Mouse (Mus musculus) heart, embryonic 10.5 days (tissue): ENCODE measurements around the gene Arhgap9. TPM values are rescaled to one million over a fixed set of nuclear protein-coding genes. Genes with fewer than 3 reads are reported as not detected.

Experiments
- DNase-seq: peaks from one replicate; pipeline ENCODE4 v3.0.0-alpha.2; 2017; ENCODE audit warnings: low spot score
- H3K27ac ChIP-seq: fragments of 300-500 bp; sonication (generic); 2 replicates; pipeline ENCODE4 v1.5.1; 2016; ENCODE audit warnings: mild to moderate bottlenecking
- H3K27me3 ChIP-seq: fragments of 300-500 bp; sonication (generic); 2 replicates; pipeline ENCODE4 v1.6.1; 2016; ENCODE audit warnings: mild to moderate bottlenecking; ENCODE audit not compliant: poor library complexity, insufficient read depth, severe bottlenecking
- H3K36me3 ChIP-seq: fragments of 300-500 bp; sonication (generic); 2 replicates; pipeline ENCODE4 v1.6.1; 2016; ENCODE audit warnings: mild to moderate bottlenecking, moderate library complexity
- H3K4me1 ChIP-seq: fragments of 300-500 bp; sonication (generic); 2 replicates; pipeline ENCODE4 v1.6.1; 2016; ENCODE audit warnings: mild to moderate bottlenecking
- H3K4me3 ChIP-seq: fragments of 300-500 bp; sonication (generic); 2 replicates; pipeline ENCODE4 v1.5.1; 2016; ENCODE audit warnings: mild to moderate bottlenecking, moderate library complexity
- H3K9me3 ChIP-seq: fragments of 300-500 bp; sonication (generic); 2 replicates; pipeline ENCODE4 v1.6.1; 2016; ENCODE audit warnings: mild to moderate bottlenecking, moderate library complexity
- WGBS: fragments of 180-500 bp; shearing (Covaris S2); methylation state at CpG from one replicate; pipeline ENCODE4 v1.1.7; 2016; 5-methylcytosine and 5-hydroxymethylcytosine counted together
- polyA plus RNA-seq: library from polyadenylated mRNA; unstranded; fragments of >200 nt; fragmentation: Nextera tagmentation; extraction: Ambion mirVana; gene quantifications from 2 replicates; pipeline ENCODE4 v1.2.1, GENCODE M21; 2016

The Arhgap9 gene
- polyA plus RNA-seq, 1 experiment from 2014 or later = 3.1 TPM

DNA sequence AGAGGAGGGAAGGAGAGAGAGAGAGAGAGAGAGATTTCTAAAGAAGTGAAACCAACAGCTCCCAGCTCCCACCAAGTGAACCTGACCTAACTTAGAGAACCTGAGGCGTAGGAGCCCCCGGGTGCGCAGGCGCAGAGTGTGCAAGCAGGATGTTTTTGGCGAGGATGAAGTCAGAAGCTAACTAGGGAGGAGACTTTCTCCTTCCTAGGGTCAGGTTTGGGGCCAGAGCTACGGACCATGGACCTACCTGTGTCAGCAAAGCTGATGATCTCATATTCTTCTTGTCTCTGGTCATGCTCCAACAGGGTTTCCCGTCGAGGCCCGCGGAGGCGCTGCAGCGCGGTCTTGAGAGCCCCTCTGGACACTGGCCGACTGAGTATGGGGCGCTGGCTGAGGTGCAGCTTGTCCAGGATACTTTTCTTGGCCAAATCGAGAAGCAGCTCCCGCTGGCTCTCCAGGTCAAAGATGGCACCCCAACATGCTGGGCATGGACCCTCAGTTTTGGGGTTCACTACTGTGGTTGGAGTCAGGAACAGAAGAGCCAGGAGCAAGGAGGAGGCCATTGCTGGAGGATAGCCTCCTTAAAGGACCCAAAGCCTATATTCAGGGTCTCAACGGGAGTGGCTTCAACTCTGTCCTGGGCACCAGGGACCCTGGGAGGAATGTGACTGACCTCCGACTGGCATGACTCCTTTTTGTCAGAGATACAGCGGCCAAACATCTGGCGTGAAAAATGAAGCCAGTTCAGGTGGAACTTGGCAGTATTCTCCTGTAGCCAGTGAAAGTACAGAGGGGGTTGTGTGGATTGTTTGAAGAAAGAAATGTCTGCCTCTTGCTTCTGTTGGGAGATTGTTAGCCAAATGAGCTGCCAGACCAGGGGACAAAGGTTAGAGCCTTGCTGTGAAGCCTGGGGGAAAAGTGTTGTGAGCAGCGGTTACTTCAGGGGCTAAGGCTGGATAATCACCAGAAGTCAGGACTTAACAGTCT is 48.4 kb downstream of the Arhgap9 start, which contains the start of gene Inhbc:
Inhbc (minus strand) TSS at position 598 of the 987 bp plus-strand sequence.
- no peaks in the 10 kb centered on the region for H3K27me3 ChIP-seq
- H3K36me3 ChIP-seq = no peaks in the 10 kb centered on the region
- WGBS = 67% methylated on average over 22 of the region's 22 CpGs

DNA sequence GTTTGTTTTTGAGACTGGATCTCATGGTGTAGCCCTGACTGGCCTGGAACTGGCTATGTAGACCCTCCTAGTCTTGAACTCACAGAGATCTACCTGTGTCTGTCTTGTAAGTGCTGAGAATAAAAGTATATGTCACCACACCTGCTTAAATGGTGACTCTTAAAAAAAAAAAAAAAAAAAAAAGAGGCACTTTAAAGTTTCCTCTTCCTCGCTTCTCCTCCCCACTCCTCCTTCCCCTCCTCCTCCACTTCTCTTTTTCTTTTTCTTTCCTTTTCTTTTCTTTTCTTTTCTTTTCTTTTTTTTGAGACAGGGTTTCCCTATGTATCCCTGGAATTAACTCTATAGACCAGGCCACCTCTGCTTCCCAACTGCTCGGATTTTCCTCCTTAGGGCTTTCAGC is 49.3 kb downstream of the Arhgap9 start:
- Histone ChIP-seq H3K27ac (no peak overlapping the region), H3K4me3 (no peak overlapping the region), H3K36me3 (no peaks in the 10 kb centered on the region), H3K27me3 (no peaks in the 10 kb centered on the region), H3K9me3 (no peaks in the 10 kb centered on the region), H3K4me1 (peaks cover 4% of the 10 kb centered on the region; the same call in 1 of the 2 replicates)
- DNase-seq = no peak
- 76% methylated on average over 2 of the region's 2 CpGs for WGBS

More for the DNA sequence above, 48.4 kb downstream of the Arhgap9 start, which contains the start of gene Inhbc:
- no peak for DNase-seq
- H3K4me3 ChIP-seq = no peak within 1 kb of the TSS
- H3K27ac ChIP-seq = no peak within 1 kb of the TSS
- no peaks in the 10 kb centered on the region for H3K9me3 ChIP-seq
- H3K4me1 ChIP-seq = peaks cover 4% of the 10 kb centered on the region; the same call in 1 of the 2 replicates

DNA sequence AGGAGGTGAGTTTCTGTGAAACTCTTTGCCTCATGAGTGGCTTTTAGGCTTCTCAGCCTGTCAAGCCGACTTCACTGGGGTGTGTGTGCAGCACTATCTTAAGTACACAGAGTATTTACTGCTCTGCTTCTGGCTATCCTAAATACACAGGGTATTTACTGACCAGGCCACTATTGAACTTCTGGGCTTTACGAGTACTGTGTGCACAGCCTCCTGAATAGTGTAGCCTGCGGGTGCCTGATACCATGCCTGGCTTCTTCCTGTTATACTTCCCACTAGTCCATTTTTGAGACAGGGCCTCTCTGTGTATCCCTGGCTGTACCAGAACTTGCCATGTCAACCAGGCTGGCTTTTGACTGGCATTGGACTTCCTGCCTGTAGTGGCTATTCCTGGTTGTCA is 55.9 kb downstream of the Arhgap9 start:
- Histone ChIP-seq H3K4me1 (peaks cover 14% of the 10 kb centered on the region), H3K27me3 (no peaks in the 10 kb centered on the region), H3K36me3 (no peaks in the 10 kb centered on the region), H3K4me3 (no peak overlapping the region), H3K27ac (no peak overlapping the region), H3K9me3 (no peaks in the 10 kb centered on the region)
- no peak for DNase-seq
- WGBS = 72% methylated on average over 3 of the region's 3 CpGs

Other genes starting within 250 kb of the Arhgap9 start
- gene Agap2, start 246.7 kb upstream of the Arhgap9 start, polyA plus RNA-seq = 0.50 TPM in 1 of 2 replicates, not detected in the other
- 44.4 and 48.8 TPM in 2 replicates for gene Os9, start 200.8 kb upstream of the Arhgap9 start, polyA plus RNA-seq
- gene B4galnt1, start 156.7 kb upstream of the Arhgap9 start, polyA plus RNA-seq = 1.5 and 3.6 TPM in 2 replicates
- gene Slc26a10, start 141.3 kb upstream of the Arhgap9 start, polyA plus RNA-seq = 9.2 and 12.9 TPM in 2 replicates
- gene Arhgef25, start 131.9 kb upstream of the Arhgap9 start, polyA plus RNA-seq = 21.4 and 28.8 TPM in 2 replicates
- gene Dtx3, start 126.2 kb upstream of the Arhgap9 start, polyA plus RNA-seq = 78.4 and 91.4 TPM in 2 replicates
- 27.9 and 29.3 TPM in 2 replicates for gene Pip4k2c, start 110.4 kb upstream of the Arhgap9 start, polyA plus RNA-seq
- gene Kif5a, start 58.6 kb upstream of the Arhgap9 start, polyA plus RNA-seq = 0.41 and 1.4 TPM in 2 replicates
- 155 and 167 TPM in 2 replicates for gene Dctn2, start 55.6 kb upstream of the Arhgap9 start, polyA plus RNA-seq
- 11.3 and 16.9 TPM in 2 replicates for gene Mbd6, start 32.9 kb upstream of the Arhgap9 start, polyA plus RNA-seq
- 119 and 140 TPM in 2 replicates for gene Mars, start 10.2 kb upstream of the Arhgap9 start, polyA plus RNA-seq
- 0.91 and 4.8 TPM in 2 replicates for gene Gli1, start 20.0 kb downstream of the Arhgap9 start, polyA plus RNA-seq
- 0.04 TPM in 1 of 2 replicates, not detected in the other for gene Inhbe, start 32.4 kb downstream of the Arhgap9 start, polyA plus RNA-seq
- 0.31 TPM in 1 of 2 replicates, not detected in the other for gene Inhbc, start 48.5 kb downstream of the Arhgap9 start, polyA plus RNA-seq
- 30.7 and 33.3 TPM in 2 replicates for gene R3hdm2, start 58.4 kb downstream of the Arhgap9 start, polyA plus RNA-seq
- 0.22 and 0.84 TPM in 2 replicates for gene Stac3, start 179.7 kb downstream of the Arhgap9 start, polyA plus RNA-seq
- gene Ndufa4l2, start 193.0 kb downstream of the Arhgap9 start, polyA plus RNA-seq = 7.8 and 9.0 TPM in 2 replicates
- 101 and 126 TPM in 2 replicates for gene Shmt2, start 200.5 kb downstream of the Arhgap9 start, polyA plus RNA-seq
- 0.16 and 0.33 TPM in 2 replicates for gene Nxph4, start 212.6 kb downstream of the Arhgap9 start, polyA plus RNA-seq